Mouse (Mus musculus) lung, embryonic 15.5 days (tissue): Measurements from ENCODE around the gene Armcx4. TPM values are rescaled to one million over a fixed set of nuclear protein-coding genes. Genes with fewer than 3 reads are reported as not detected.
"Not testable (repeated sequence)": the region's sequence is repeated elsewhere in the genome, so short reads cannot be mapped to it uniquely, and the experiment has no call there.

ENCODE experiments used
- ATAC-seq: fragments of 200-750 bp; cut with Nextera tagmentation; 2 replicates; pipeline ENCODE4 v1.8.0; 2017; ENCODE audit warnings: moderate number of reproducible peaks, borderline replicate concordance; ENCODE audit not compliant: low FRiP score, low TSS enrichment; ENCODE audit errors: extremely low read depth
- H3K27ac ChIP-seq: fragments of 300-500 bp; sonication (generic); 2 replicates; pipeline ENCODE4 v1.5.1; 2015; ENCODE audit warnings: moderate library complexity, mild to moderate bottlenecking, inconsistent platforms
- H3K27me3 ChIP-seq: fragments of 300-500 bp; sonication (generic); 2 replicates; pipeline ENCODE4 v1.6.1; 2015; ENCODE audit warnings: inconsistent platforms
- H3K36me3 ChIP-seq: fragments of 300-500 bp; sonication (generic); 2 replicates; pipeline ENCODE4 v1.6.1; 2015; ENCODE audit warnings: inconsistent platforms
- H3K4me1 ChIP-seq: fragments of 300-500 bp; sonication (generic); 2 replicates; pipeline ENCODE4 v1.6.1; 2015; ENCODE audit warnings: inconsistent platforms
- H3K4me2 ChIP-seq: fragments of 300-500 bp; sonication (generic); 2 replicates; pipeline ENCODE4 v1.6.1; 2015; ENCODE audit warnings: inconsistent platforms, mild to moderate bottlenecking, moderate library complexity
- H3K4me3 ChIP-seq: fragments of 300-500 bp; sonication (generic); 2 replicates; pipeline ENCODE4 v1.5.1; 2015; ENCODE audit warnings: mild to moderate bottlenecking, inconsistent platforms
- H3K9ac ChIP-seq: fragments of 300-500 bp; sonication (generic); 2 replicates; pipeline ENCODE4 v1.6.1; 2015; ENCODE audit warnings: inconsistent platforms
- H3K9me3 ChIP-seq: fragments of 300-500 bp; sonication (generic); 2 replicates; pipeline ENCODE4 v1.6.1; 2016; ENCODE audit warnings: inconsistent platforms
- WGBS: fragments of 180-500 bp; shearing (Covaris S2); methylation state at CpG from one replicate; pipeline ENCODE4 v1.1.7; 2015; 5-methylcytosine and 5-hydroxymethylcytosine counted together
- polyA plus RNA-seq: library from polyadenylated mRNA; unstranded; fragments of >200 nt; fragmentation: Nextera tagmentation; extraction: Ambion mirVana; gene quantifications from 2 replicates; pipeline ENCODE4 v1.2.1, GENCODE M21; 2015

The Armcx4 gene
- polyA plus RNA-seq, 1 experiment from 2014 or later = 6.1 TPM

- Histone ChIP-seq H3K9me3 (no peaks in the 10 kb centered on the region), H3K4me1 (no peaks in the 10 kb centered on the region; the same call in 1 of the 2 replicates), H3K27ac (no peak overlapping the region), H3K9ac (no peak overlapping the region), H3K36me3 (peaks cover 30% of the 10 kb centered on the region), H3K27me3 (no peaks in the 10 kb centered on the region; the same call in 1 of the 2 replicates), H3K4me2 (no peak overlapping the region), H3K4me3 (no peak overlapping the region)
- WGBS = 91% methylated on average over 10 of the region's 10 CpGs
- ATAC-seq = no peak
Measured at GRCm38 (mm10) chrX:134690871-134691539, 4.7 kb downstream of the Armcx4 start.

DNA sequence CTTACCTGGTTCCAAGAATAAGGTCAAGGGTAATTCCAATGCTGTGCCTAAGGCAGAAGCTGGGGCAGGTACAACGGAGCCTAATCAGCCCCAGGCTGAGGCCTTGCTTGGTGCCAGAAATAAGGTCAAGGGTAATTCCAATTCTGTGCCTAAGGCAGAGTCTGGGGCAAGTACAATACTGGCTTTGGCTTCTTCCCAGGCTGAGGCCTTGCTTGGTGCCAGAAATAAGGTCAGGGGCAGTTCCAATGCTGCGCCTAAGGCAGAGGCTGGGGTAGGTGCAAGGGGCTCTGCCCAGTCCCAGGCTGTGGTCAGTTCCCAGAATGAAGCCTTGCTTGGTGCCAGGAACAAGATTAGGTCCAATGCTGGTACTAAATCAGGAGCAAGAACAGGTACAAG is 5.2 kb downstream of the Armcx4 start:
- H3K9ac ChIP-seq = no peak overlapping the region
- no peaks in the 10 kb centered on the region for H3K9me3 ChIP-seq
- no peak overlapping the region for H3K4me2 ChIP-seq
- H3K36me3 ChIP-seq = peaks cover 30% of the 10 kb centered on the region
- 79% methylated on average over 2 of the region's 2 CpGs for WGBS
- H3K4me3 ChIP-seq = no peak overlapping the region
- H3K27me3 ChIP-seq = no peaks in the 10 kb centered on the region; the same call in 1 of the 2 replicates
- H3K27ac ChIP-seq = no peak overlapping the region
- no peak for ATAC-seq
- H3K4me1 ChIP-seq = no peaks in the 10 kb centered on the region; the same call in 1 of the 2 replicates

DNA sequence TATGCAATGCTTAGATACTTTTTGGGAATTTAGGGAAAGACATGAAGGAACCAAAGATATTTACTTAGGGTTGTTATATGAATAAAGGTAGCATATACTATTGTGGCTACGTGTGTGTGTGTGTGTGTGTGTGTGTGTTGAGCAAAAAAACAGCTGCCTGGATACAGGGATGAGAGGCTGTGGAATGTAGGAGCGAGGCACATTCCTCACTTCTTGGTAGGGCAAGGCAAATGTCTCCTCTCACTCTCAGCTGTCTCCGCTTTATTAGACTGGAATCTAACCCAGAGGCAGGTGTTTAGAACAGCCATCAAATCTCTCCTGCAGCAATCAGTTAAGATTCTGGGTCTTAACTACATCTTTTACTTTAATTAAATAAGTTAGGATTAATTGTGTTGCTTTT is 30.5 kb downstream of the Armcx4 start:
- Histone ChIP-seq H3K4me3 (no peak overlapping the region), H3K9ac (no peak overlapping the region), H3K27ac (no peak overlapping the region), H3K27me3 (no peaks in the 10 kb centered on the region), H3K4me1 (no peaks in the 10 kb centered on the region), H3K36me3 (no peaks in the 10 kb centered on the region), H3K9me3 (no peaks in the 10 kb centered on the region), H3K4me2 (no peak overlapping the region)
- no peak for ATAC-seq
- WGBS = 49% methylated on average over 3 of the region's 3 CpGs

GRCm38 (mm10) chrX:134717752-134718308 is 31.5 kb downstream of the Armcx4 start, which contains the start of gene Armcx1:
TSS of gene Armcx1 (plus strand) at chrX:134717963.
- no peaks in the 10 kb centered on the region for H3K27me3 ChIP-seq
- peak; percentile 92 for ATAC-seq
- H3K9ac ChIP-seq = peak within 1 kb of the TSS; percentile 49
- no peaks in the 10 kb centered on the region for H3K36me3 ChIP-seq
- peak within 1 kb of the TSS; percentile 46 for H3K4me3 ChIP-seq
- H3K9me3 ChIP-seq = no peaks in the 10 kb centered on the region
- peak within 1 kb of the TSS; percentile 93 for H3K27ac ChIP-seq
- WGBS = 11% methylated on average over 16 of the region's 16 CpGs
- peak within 1 kb of the TSS; percentile 54 for H3K4me2 ChIP-seq
- no peaks in the 10 kb centered on the region for H3K4me1 ChIP-seq

GRCm38 (mm10) chrX:134718524-134718923 is 32.2 kb downstream of the Armcx4 start:
- ATAC-seq = peak; percentile 91
- Histone ChIP-seq H3K4me2 (peak overlapping the region; percentile 54), H3K4me3 (peak overlapping the region; percentile 46), H3K4me1 (no peaks in the 10 kb centered on the region), H3K27me3 (no peaks in the 10 kb centered on the region), H3K36me3 (no peaks in the 10 kb centered on the region), H3K27ac (peak overlapping the region; percentile 93), H3K9me3 (no peaks in the 10 kb centered on the region), H3K9ac (peak overlapping the region; percentile 49)
- 19% methylated on average over 14 of the region's 14 CpGs for WGBS

GRCm38 (mm10) chrX:134723762-134724161 is 37.4 kb downstream of the Armcx4 start:
- H3K4me1 ChIP-seq, H3K27ac ChIP-seq, H3K9me3 ChIP-seq, H3K27me3 ChIP-seq, ATAC-seq, H3K36me3 ChIP-seq, H3K4me2 ChIP-seq, H3K4me3 ChIP-seq, H3K9ac ChIP-seq: not testable (repeated sequence)
- 33% methylated on average over 2 of the region's 2 CpGs for WGBS

DNA sequence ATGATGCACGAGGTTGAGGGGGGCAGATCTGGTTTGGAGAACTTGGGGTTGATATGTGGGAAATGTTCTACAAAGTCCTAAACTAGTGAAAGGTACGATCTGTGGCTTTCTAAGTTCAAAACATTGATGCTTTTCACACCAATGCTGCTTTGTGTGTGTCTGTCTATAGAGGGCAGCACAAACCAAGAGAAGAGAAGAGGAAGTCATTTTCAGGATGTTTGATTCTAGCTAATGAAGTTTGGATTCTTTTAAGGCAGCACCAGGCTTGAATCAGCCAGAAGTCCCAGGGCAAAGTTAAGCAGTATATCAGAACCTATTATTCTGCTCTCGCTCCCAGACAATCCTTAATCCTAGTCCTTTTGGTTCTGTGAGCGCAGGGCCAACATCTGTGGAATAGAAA is 43.5 kb downstream of the Armcx4 start:
- Histone ChIP-seq H3K36me3 (no peaks in the 10 kb centered on the region), H3K4me2 (no peak overlapping the region), H3K27ac (no peak overlapping the region), H3K9ac (no peak overlapping the region), H3K9me3 (no peaks in the 10 kb centered on the region), H3K4me1 (no peaks in the 10 kb centered on the region), H3K27me3 (peaks cover 5% of the 10 kb centered on the region; the same call in 1 of the 2 replicates), H3K4me3 (no peak overlapping the region)
- 36% methylated on average over 4 of the region's 4 CpGs for WGBS
- ATAC-seq = no peak

DNA sequence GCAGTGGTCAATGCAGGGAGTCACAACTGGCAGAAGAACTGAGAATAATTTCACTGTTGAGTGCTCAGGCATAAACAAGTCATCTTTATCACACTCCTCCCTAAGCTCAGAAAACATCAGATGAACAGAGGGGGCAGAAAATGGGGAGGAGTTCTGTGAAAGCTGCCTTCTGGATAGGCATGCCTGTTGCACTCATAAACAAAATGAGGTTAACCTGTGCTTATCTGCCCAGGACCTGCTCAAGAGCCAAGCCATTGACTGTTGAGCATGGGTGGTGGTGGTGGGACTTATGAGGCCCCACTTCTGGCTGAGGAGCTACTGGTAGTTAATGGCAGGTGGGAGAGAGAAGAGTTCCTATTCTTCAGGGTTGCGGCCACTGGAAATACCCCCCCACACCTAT is 51.5 kb downstream of the Armcx4 start:
- no peak overlapping the region for H3K27ac ChIP-seq
- no peak overlapping the region for H3K4me3 ChIP-seq
- H3K36me3 ChIP-seq = no peaks in the 10 kb centered on the region
- no peak overlapping the region for H3K4me2 ChIP-seq
- no peak for ATAC-seq
- no peak overlapping the region for H3K9ac ChIP-seq
- 85% methylated on average over 1 of the region's 1 CpGs for WGBS
- no peaks in the 10 kb centered on the region for H3K4me1 ChIP-seq
- 0 out of 2 replicates have a peak, but pooled peaks cover 5% of the 10 kb centered on the region for H3K27me3 ChIP-seq
- no peaks in the 10 kb centered on the region for H3K9me3 ChIP-seq

GRCm38 (mm10) chrX:134739160-134739559 is 52.8 kb downstream of the Armcx4 start:
- Histone ChIP-seq H3K36me3 (no peaks in the 10 kb centered on the region), H3K9me3 (no peaks in the 10 kb centered on the region), H3K27ac (no peak overlapping the region), H3K9ac (no peak overlapping the region), H3K4me3 (no peak overlapping the region), H3K27me3 (0 out of 2 replicates have a peak, but pooled peaks cover 3% of the 10 kb centered on the region), H3K4me2 (no peak overlapping the region), H3K4me1 (no peaks in the 10 kb centered on the region)
- WGBS = 52% methylated on average over 4 of the region's 4 CpGs
- no peak for ATAC-seq

DNA sequence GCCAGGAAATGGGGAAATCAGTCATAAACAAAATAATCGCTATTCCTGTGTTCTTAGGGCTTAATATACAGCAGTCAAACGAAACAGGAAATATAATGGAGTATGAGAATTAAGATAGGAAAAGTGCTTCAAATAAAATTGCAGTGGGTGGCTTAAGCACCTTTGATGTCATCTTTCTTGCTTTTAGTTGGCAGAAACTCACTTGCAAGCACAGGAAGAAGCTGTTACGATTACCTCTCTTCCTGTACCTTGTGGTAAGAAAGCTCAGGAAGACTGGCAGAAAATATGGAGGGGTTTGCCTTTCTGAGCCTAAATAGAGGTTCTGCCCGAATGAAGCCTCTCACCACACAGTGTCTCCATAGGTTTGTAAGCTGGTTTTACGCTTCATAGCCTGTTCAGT is 55.5 kb downstream of the Armcx4 start:
- Histone ChIP-seq H3K9me3 (no peaks in the 10 kb centered on the region), H3K4me2 (no peak overlapping the region), H3K4me3 (no peak overlapping the region), H3K4me1 (no peaks in the 10 kb centered on the region), H3K36me3 (no peaks in the 10 kb centered on the region), H3K27me3 (0 out of 2 replicates have a peak, but pooled peaks cover 4% of the 10 kb centered on the region), H3K27ac (no peak overlapping the region), H3K9ac (no peak overlapping the region)
- WGBS = 56% methylated on average over 5 of the region's 5 CpGs
- no peak for ATAC-seq
